ENCODE assay signal across 13 mouse cellular contexts in the genomic region with DNA sequence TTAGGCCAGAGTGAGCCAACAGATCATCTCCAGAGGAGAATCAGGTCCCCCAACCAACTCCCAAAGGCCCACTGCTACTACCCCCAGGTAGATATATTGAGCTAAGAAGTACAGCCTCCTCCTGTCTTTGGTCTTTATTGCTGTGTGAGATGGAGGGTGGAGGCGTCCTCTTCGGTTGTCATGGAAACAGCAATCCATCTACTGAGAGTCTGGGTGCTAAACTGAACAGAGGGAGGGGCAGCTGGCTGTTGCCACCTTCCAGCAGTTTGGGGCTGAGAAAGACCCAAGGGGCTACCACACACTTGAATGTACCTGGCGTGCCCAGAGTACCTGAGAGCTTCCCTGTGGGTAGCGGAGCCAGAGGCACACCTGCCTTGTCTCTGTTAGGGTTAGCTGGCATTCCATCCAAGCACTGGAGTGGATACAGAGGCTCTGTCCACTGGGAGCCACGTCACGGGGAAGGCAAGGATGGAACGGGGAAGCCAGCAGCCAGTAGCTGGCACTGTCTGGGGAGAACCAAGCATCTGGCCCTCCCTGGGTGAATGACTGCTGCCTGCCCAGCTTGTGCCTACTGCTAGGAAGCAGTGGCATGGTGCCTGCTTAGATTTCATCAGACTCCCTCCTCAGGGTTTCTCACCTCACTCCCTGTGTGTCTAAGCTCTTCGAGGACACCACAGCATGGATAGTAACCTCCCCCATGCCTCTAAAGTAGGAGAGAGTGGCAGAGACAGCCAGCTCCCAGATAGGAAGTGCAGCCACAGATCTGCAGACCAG. TPM values are rescaled to one million over a fixed set of nuclear protein-coding genes. Genes with fewer than 3 reads are reported as not detected.
A peak's percentile ranks its signal among the peaks of the same experiment; 100 is the strongest.
DNase-seq lines count a peak whose midpoint lies in the region; ATAC-seq and TF ChIP-seq lines count a peak whose summit lies in the region.
"Had no signal": no experiment of that assay in that cellular context is flagged by ENCODE, and none has a peak within 500 bp of the region (broad histone marks: within the 10 kb centered on the region; RNA-seq: fewer than 3 reads in every experiment).

No protein-coding gene starts in this region.

- peak; percentile 33 for ATAC-seq in hindbrain, postnatal 0 days
- peak; percentile 39 for ATAC-seq in midbrain, embryonic 12.5 days (ENCODE audit: low FRiP score, low read depth)

- H3K9me3 ChIP-seq in hindbrain, postnatal 0 days (ENCODE audit: low read length) = no peaks in the 10 kb centered on the region
- no peaks in the 10 kb centered on the region for H3K9me3 ChIP-seq in midbrain, embryonic 12.5 days
- H3K9me3 ChIP-seq: limb, embryonic 15.5 days had no signal

- TF ChIP-seq CTCF in hindbrain, postnatal 0 days (IDR thresholded peaks at IDR 0.05; ENCODE audit: low read depth) = no peak
- no peak for TF ChIP-seq CTCF in cerebellum, adult 2 months (IDR thresholded peaks at IDR 0.05; ENCODE audit: borderline replicate concordance, insufficient read depth, low read depth, low read length)
- TF ChIP-seq CTCF in gastrocnemius, adult 2 months (IDR thresholded peaks at IDR 0.05) = no peak

- no peak overlapping the region for H3K9ac ChIP-seq in hindbrain, postnatal 0 days (replicated peaks; ENCODE audit: low read length)
- no peak overlapping the region for H3K9ac ChIP-seq in midbrain, embryonic 12.5 days (replicated peaks)
- H3K9ac ChIP-seq: limb, embryonic 15.5 days had no signal

- no peak overlapping the region for H3K4me3 ChIP-seq in hindbrain, postnatal 0 days (ENCODE audit: low read length)
- no peak overlapping the region for H3K4me3 ChIP-seq in midbrain, embryonic 12.5 days
- H3K4me3 ChIP-seq in cerebellum, adult 2 months (replicated peaks; ENCODE audit: insufficient read depth, low read depth, low read length) = no peak overlapping the region
- no peak overlapping the region for H3K4me3 ChIP-seq in gastrocnemius, adult 2 months
- H3K4me3 ChIP-seq: limb, embryonic 15.5 days had no signal

- H3K27ac ChIP-seq in hindbrain, postnatal 0 days = no peak overlapping the region
- H3K27ac ChIP-seq in midbrain, embryonic 12.5 days (replicated peaks) = no peak overlapping the region
- no peak overlapping the region for H3K27ac ChIP-seq in cerebellum, adult 2 months (ENCODE audit: insufficient read depth, low read length)
- H3K27ac ChIP-seq in gastrocnemius, adult 2 months = no peak overlapping the region
- H3K27ac ChIP-seq: limb, embryonic 15.5 days; macrophage had no signal

- no peak for TF ChIP-seq POLR2A in cerebellum, adult 2 months (IDR thresholded peaks at IDR 0.05; ENCODE audit: borderline replicate concordance, insufficient read depth, low read length)

- no peaks in the 10 kb centered on the region for H3K27me3 ChIP-seq in hindbrain, postnatal 0 days (ENCODE audit: insufficient read depth, low read length)
- no peaks in the 10 kb centered on the region for H3K27me3 ChIP-seq in midbrain, embryonic 12.5 days
- no peaks in the 10 kb centered on the region for H3K27me3 ChIP-seq in cerebellum, adult 2 months (ENCODE audit: control insufficient read depth, insufficient read depth, low read length)
- H3K27me3 ChIP-seq: limb, embryonic 15.5 days had no signal

- intact Hi-C loops in gastrocnemius, adult 2 months (cut with DNase I) = no loop called here

- H3K36me3 ChIP-seq in hindbrain, postnatal 0 days (ENCODE audit: insufficient read depth, low read length) = no peaks in the 10 kb centered on the region
- H3K36me3 ChIP-seq in midbrain, embryonic 12.5 days = no peaks in the 10 kb centered on the region
- H3K36me3 ChIP-seq: limb, embryonic 15.5 days had no signal

- H3K4me2 ChIP-seq in hindbrain, postnatal 0 days (ENCODE audit: low read depth, low read length) = no peak overlapping the region
- H3K4me2 ChIP-seq in midbrain, embryonic 12.5 days (replicated peaks) = no peak overlapping the region
- H3K4me2 ChIP-seq: limb, embryonic 15.5 days had no signal

- peak; percentile 32 for DNase-seq in testis, postnatal 14 days (ENCODE audit: low spot score)
- no peak for DNase-seq in testis, postnatal 10 days (ENCODE audit: low spot score)
- DNase-seq in hindbrain, postnatal 0 days (ENCODE audit: low spot score) = peak; percentile 20
- no peak for DNase-seq in cerebellum, adult 2 months
- no peak for DNase-seq in gastrocnemius, adult 2 months
- no peak for DNase-seq in thymus, postnatal 4 days

- H3K4me1 ChIP-seq in hindbrain, postnatal 0 days (ENCODE audit: insufficient read depth, low read length) = 0 out of 2 replicates have a peak, but pooled peaks cover 12% of the 10 kb centered on the region
- peaks cover 12% of the 10 kb centered on the region for H3K4me1 ChIP-seq in midbrain, embryonic 12.5 days
- peaks cover 14% of the 10 kb centered on the region for H3K4me1 ChIP-seq in cerebellum, adult 2 months (ENCODE audit: control insufficient read depth, insufficient read depth, low read length)
- H3K4me1 ChIP-seq: limb, embryonic 15.5 days had no signal

- 41% methylated on average over 8 of the region's 8 CpGs for WGBS in hindbrain, postnatal 0 days
- WGBS in midbrain, embryonic 12.5 days = 53% methylated on average over 8 of the region's 8 CpGs
- 58% methylated on average over 8 of the region's 8 CpGs for WGBS in cerebellum, adult 2 months

RNA-seq across cellular contexts. Expression of a gene that starts 25.3 kb away (rescaled TPM):
- 1.7 TPM in 1 of 2 replicates, not detected in the other for total RNA-seq in hindbrain, postnatal 0 days (2014; rRNA removed)
- 0.43 and 0.46 TPM in 2 replicates for polyA plus RNA-seq in hindbrain, postnatal 0 days (2015; fragmentation: Nextera tagmentation; extraction: Ambion mirVana)
- 0.35 TPM in 1 of 2 replicates, not detected in the other for polyA plus RNA-seq in midbrain, embryonic 12.5 days (2016; fragmentation: Nextera tagmentation; extraction: Ambion mirVana)
- polyA plus RNA-seq in cerebellum, adult 2 months (2012; rRNA removed) = 0.43 and 0.79 TPM in 2 replicates
- not detected for total RNA-seq in gastrocnemius, adult 2 months (2021)
- total RNA-seq: MEL had no signal
- polyA plus RNA-seq: embryonic facial prominence, embryonic 11.5 days; intestine, embryonic 14.5 days; limb, embryonic 15.5 days; macrophage; small intestine, adult 2 months had no signal

RNA-seq across cellular contexts. Expression of a gene that starts 29.8 kb away (rescaled TPM):
- 16.7 and 17.7 TPM in 2 replicates for total RNA-seq in hindbrain, postnatal 0 days (2014; rRNA removed)
- 25.3 TPM in 2 replicates for polyA plus RNA-seq in hindbrain, postnatal 0 days (2015; fragmentation: Nextera tagmentation; extraction: Ambion mirVana)
- polyA plus RNA-seq in midbrain, embryonic 12.5 days (2016; fragmentation: Nextera tagmentation; extraction: Ambion mirVana) = 11.1 and 12.2 TPM in 2 replicates
- 20.4 and 21.2 TPM in 2 replicates for polyA plus RNA-seq in cerebellum, adult 2 months (2012; rRNA removed)
- under 1 TPM; 0.47 to 0.59 TPM for total RNA-seq in gastrocnemius, adult 2 months (2021)
- total RNA-seq: MEL had no signal

RNA-seq across cellular contexts. Expression of a gene that starts 40.1 kb away (rescaled TPM):
- total RNA-seq in hindbrain, postnatal 0 days (2014; rRNA removed) = 166 and 178 TPM in 2 replicates
- polyA plus RNA-seq in hindbrain, postnatal 0 days (2015; fragmentation: Nextera tagmentation; extraction: Ambion mirVana) = 88.3 and 99.9 TPM in 2 replicates
- 22.2 and 23.8 TPM in 2 replicates for polyA plus RNA-seq in midbrain, embryonic 12.5 days (2016; fragmentation: Nextera tagmentation; extraction: Ambion mirVana)
- polyA plus RNA-seq in cerebellum, adult 2 months (2012; rRNA removed) = 41.0 and 44.1 TPM in 2 replicates
- under 1 TPM; 0.10 to 0.22 TPM for total RNA-seq in gastrocnemius, adult 2 months (2021)
- total RNA-seq: MEL had no signal

RNA-seq across cellular contexts. Expression of a gene that starts 53.3 kb away (rescaled TPM):
- total RNA-seq in hindbrain, postnatal 0 days (2014; rRNA removed) = 54.4 and 61.4 TPM in 2 replicates
- 10.1 and 10.5 TPM in 2 replicates for polyA plus RNA-seq in hindbrain, postnatal 0 days (2015; fragmentation: Nextera tagmentation; extraction: Ambion mirVana)
- 10.8 and 11.7 TPM in 2 replicates for polyA plus RNA-seq in midbrain, embryonic 12.5 days (2016; fragmentation: Nextera tagmentation; extraction: Ambion mirVana)
- 44.3 and 44.4 TPM in 2 replicates for polyA plus RNA-seq in cerebellum, adult 2 months (2012; rRNA removed)
- 1 to 10 TPM; 4.1 to 5.1 TPM for total RNA-seq in gastrocnemius, adult 2 months (2021)
- total RNA-seq: MEL had no signal

Comparison
In these comparisons a context has a peak if more than half of its experiments do, and no peak if none do; other contexts are left out.
1. DNase-seq: peak in testis, postnatal 14 days (single experiment) and hindbrain, postnatal 0 days (single experiment); none in testis, postnatal 10 days (single experiment), cerebellum, adult 2 months (0 of 2), gastrocnemius, adult 2 months (single experiment) and thymus, postnatal 4 days (single experiment).